ENCODE assay signal across 8 mouse cellular contexts in the genomic region with DNA sequence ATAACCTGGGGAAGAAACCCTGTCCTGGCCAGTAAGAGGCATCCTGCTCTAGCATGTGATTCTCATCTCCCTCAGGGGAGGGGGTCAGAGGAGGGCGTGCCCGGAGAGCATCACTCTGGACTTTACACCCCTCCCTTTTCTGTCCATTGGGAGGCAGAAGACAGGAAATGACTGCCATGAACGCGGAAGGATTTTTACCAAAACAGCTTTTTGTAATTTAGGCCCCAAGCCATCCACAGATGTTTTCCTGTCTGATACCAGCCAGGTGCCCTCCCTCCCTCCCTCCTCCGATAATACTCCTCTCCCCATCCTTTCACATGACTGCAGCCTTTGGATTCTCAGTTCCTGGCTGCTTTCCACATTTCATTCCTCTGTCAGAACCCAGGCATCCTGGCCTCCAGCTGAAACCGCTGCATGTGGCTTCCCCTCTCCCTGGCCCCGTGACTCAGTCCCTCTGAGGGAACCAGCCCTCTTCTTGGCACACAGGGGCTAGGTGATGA. TPM values are rescaled to one million over a fixed set of nuclear protein-coding genes. Genes with fewer than 3 reads are reported as not detected.
DNase-seq lines count a peak whose midpoint lies in the region; ATAC-seq lines count a peak whose summit lies in the region.

Gene Lrrn4cl, plus strand, starts transcription at position 367 of the 500 bp plus-strand sequence.

- H3K27ac ChIP-seq in lung, embryonic 15.5 days: no peak within 1 kb of the TSS; the same call in 1 of the 2 replicates
- peak within 1 kb of the TSS; percentile 61 for H3K27ac ChIP-seq in heart, embryonic 13.5 days (replicated peaks)
- no peak within 1 kb of the TSS for H3K27ac ChIP-seq in liver, embryonic 13.5 days

- no peak for DNase-seq in lung, adult 18-20 months
- peak; percentile 61 for DNase-seq in embryo, embryonic 11 days
- DNase-seq in liver, embryonic 13.5 days: no peak
- no peak for DNase-seq in layer of hippocampus, postnatal 10 days (ENCODE audit: low spot score in 2 of 2)

- H3K9me3 ChIP-seq in lung, embryonic 15.5 days: no peaks in the 10 kb centered on the region
- no peaks in the 10 kb centered on the region for H3K9me3 ChIP-seq in heart, embryonic 13.5 days
- H3K9me3 ChIP-seq in liver, embryonic 13.5 days (replicated peaks): no peaks in the 10 kb centered on the region

- H3K9ac ChIP-seq in lung, embryonic 15.5 days: no peak within 1 kb of the TSS
- peak within 1 kb of the TSS; percentile 62 for H3K9ac ChIP-seq in heart, embryonic 13.5 days
- H3K9ac ChIP-seq in liver, embryonic 13.5 days: no peak within 1 kb of the TSS

- 25% methylated on average over 7 of the region's 7 CpGs for WGBS in lung, embryonic 15.5 days
- 17% methylated on average over 7 of the region's 7 CpGs for WGBS in heart, embryonic 13.5 days
- 46% methylated on average over 7 of the region's 7 CpGs for WGBS in liver, embryonic 13.5 days (ENCODE audit: insufficient replicate concordance)

- H3K36me3 ChIP-seq in lung, embryonic 15.5 days: peaks cover 22% of the 10 kb centered on the region
- H3K36me3 ChIP-seq in heart, embryonic 13.5 days: peaks cover 37% of the 10 kb centered on the region
- peaks cover 32% of the 10 kb centered on the region for H3K36me3 ChIP-seq in liver, embryonic 13.5 days

- ATAC-seq in lung, embryonic 15.5 days (ENCODE audit: borderline replicate concordance, extremely low read depth, low FRiP score, low TSS enrichment): peak; percentile 81
- no peak for ATAC-seq in heart, embryonic 13.5 days (ENCODE audit: extremely low read depth, insufficient number of reproducible peaks, low FRiP score, low TSS enrichment)
- ATAC-seq in liver, embryonic 13.5 days (ENCODE audit: low read depth): peak; percentile 65; the same call in 1 of the 2 replicates
- no peak for ATAC-seq in erythroid progenitor cell, adult 5-6 weeks (replicated peaks; ENCODE audit: low FRiP score, poor library complexity, severe bottlenecking)
- no peak for ATAC-seq in cerebellum, adult (ENCODE audit: insufficient number of reproducible peaks, low FRiP score, low TSS enrichment)

- H3K4me2 ChIP-seq in lung, embryonic 15.5 days: peak within 1 kb of the TSS; percentile 28
- H3K4me2 ChIP-seq in heart, embryonic 13.5 days: peak within 1 kb of the TSS; percentile 47
- H3K4me2 ChIP-seq in liver, embryonic 13.5 days: no peak within 1 kb of the TSS

- no peak within 1 kb of the TSS for H3K4me3 ChIP-seq in lung, embryonic 15.5 days
- H3K4me3 ChIP-seq in heart, embryonic 13.5 days: peak within 1 kb of the TSS; percentile 13
- H3K4me3 ChIP-seq in liver, embryonic 13.5 days (replicated peaks): no peak within 1 kb of the TSS

- no peaks in the 10 kb centered on the region for H3K27me3 ChIP-seq in lung, embryonic 15.5 days
- no peaks in the 10 kb centered on the region for H3K27me3 ChIP-seq in heart, embryonic 13.5 days (replicated peaks)
- no peaks in the 10 kb centered on the region for H3K27me3 ChIP-seq in liver, embryonic 13.5 days

- H3K4me1 ChIP-seq in lung, embryonic 15.5 days: peaks cover 12% of the 10 kb centered on the region
- H3K4me1 ChIP-seq in heart, embryonic 13.5 days: peaks cover 13% of the 10 kb centered on the region
- peaks cover 7% of the 10 kb centered on the region for H3K4me1 ChIP-seq in liver, embryonic 13.5 days (replicated peaks)

RNA-seq across cellular contexts. Expression of gene Lrrn4cl, which starts in this region (rescaled TPM):
- 1.1 TPM in 2 replicates for polyA plus RNA-seq in lung, embryonic 15.5 days (2015; fragmentation: Nextera tagmentation; extraction: Ambion mirVana)
- polyA plus RNA-seq in heart, embryonic 13.5 days (2015; fragmentation: Nextera tagmentation; extraction: Ambion mirVana): 0.79 and 0.88 TPM in 2 replicates
- 0.05 and 0.18 TPM in 2 replicates for polyA plus RNA-seq in liver, embryonic 13.5 days (2015; fragmentation: Nextera tagmentation; extraction: Ambion mirVana)
- total RNA-seq in erythroid progenitor cell, adult 5-6 weeks (2015; ENCODE audit: low replicate concordance): 1.7 TPM in 1 of 2 replicates, not detected in the other
- 0.39 TPM in 1 of 2 replicates, not detected in the other for total RNA-seq in erythroid progenitor cell, adult 5-6 weeks (2017; ENCODE audit: low replicate concordance)
- total RNA-seq in layer of hippocampus, postnatal 10 days (2021): under 1 TPM; 0.66 to 0.78 TPM

Comparison
In these comparisons a context has a peak if more than half of its experiments do, and no peak if none do; other contexts are left out.
1. Peak in ATAC-seq in liver, embryonic 13.5 days; RNA of the gene not detected or under 1 TPM.